Mouse (Mus musculus) liver (tissue): ENCODE results near the gene Pear1.

ENCODE experiments used
- DNase-seq: peaks from one replicate; pipeline ENCODE4 v3.0.0-alpha.2; 2020; ENCODE audit warnings: mixed read lengths

Gene Pear1

GRCm38 (mm10) chr3:87804038-87804677 lies 19.9 kb downstream of the Pear1 start:
- no peak for DNase-seq

GRCm38 (mm10) chr3:87801681-87802080 lies 22.4 kb downstream of the Pear1 start:
- no peak for DNase-seq

GRCm38 (mm10) chr3:87796736-87797334 lies 27.3 kb downstream of the Pear1 start, which contains the start of gene Insrr:
TSS of gene Insrr (plus strand) at chr3:87796951.
- DNase-seq: peak; percentile 28

- DNase-seq: peak; percentile 48
Measured at GRCm38 (mm10) chr3:87795336-87796277, 28.5 kb downstream of the Pear1 start.

- no peak for DNase-seq
Measured at GRCm38 (mm10) chr3:87794922-87795325, 29.2 kb downstream of the Pear1 start, which contains the start of gene Ntrk1. TSS of gene Ntrk1 (minus strand) at chr3:87795162.

- no peak for DNase-seq
Measured at GRCm38 (mm10) chr3:87789768-87790167, 34.3 kb downstream of the Pear1 start.

GRCm38 (mm10) chr3:87789248-87789647 lies 34.9 kb downstream of the Pear1 start:
- no peak for DNase-seq

- no peak for DNase-seq
Measured at GRCm38 (mm10) chr3:87785626-87786214, 38.4 kb downstream of the Pear1 start.

GRCm38 (mm10) chr3:87785156-87785555 lies 39.0 kb downstream of the Pear1 start:
- DNase-seq: no peak

- DNase-seq: no peak
Measured at GRCm38 (mm10) chr3:87783282-87784023, 40.7 kb downstream of the Pear1 start.

- no peak for DNase-seq
Measured at GRCm38 (mm10) chr3:87779086-87779485, 45.0 kb downstream of the Pear1 start.

GRCm38 (mm10) chr3:87778283-87778682 lies 45.8 kb downstream of the Pear1 start:
- no peak for DNase-seq

- no peak for DNase-seq
Measured at GRCm38 (mm10) chr3:87771088-87771487, 53.0 kb downstream of the Pear1 start.

GRCm38 (mm10) chr3:87770280-87770679 lies 53.8 kb downstream of the Pear1 start:
- peak; percentile 35 for DNase-seq

GRCm38 (mm10) chr3:87769506-87769905 lies 54.6 kb downstream of the Pear1 start:
- DNase-seq: no peak

- DNase-seq: peak; percentile 79
Measured at GRCm38 (mm10) chr3:87768844-87769243, 55.3 kb downstream of the Pear1 start.

GRCm38 (mm10) chr3:87768431-87768830 lies 55.7 kb downstream of the Pear1 start:
- DNase-seq: no peak

GRCm38 (mm10) chr3:87767764-87768163 lies 56.3 kb downstream of the Pear1 start:
- no peak for DNase-seq

GRCm38 (mm10) chr3:87766284-87766667 lies 57.8 kb downstream of the Pear1 start:
- no peak for DNase-seq

GRCm38 (mm10) chr3:87765631-87766283 lies 58.3 kb downstream of the Pear1 start:
- no peak for DNase-seq

- peak; percentile 60 for DNase-seq
Measured at GRCm38 (mm10) chr3:87765091-87765490, 59.0 kb downstream of the Pear1 start.

GRCm38 (mm10) chr3:87764506-87764905 lies 59.6 kb downstream of the Pear1 start:
- DNase-seq: no peak
